Mouse (Mus musculus) lung, postnatal 10 days (tissue): ENCODE measurements at regions not wholly inside any gene's neighbourhood (a gene's known extent, or its start where the extent isn't known, plus 50 kb on each side); places are given as distances from the start of the nearest gene placed in this dataset.

Source experiments
- DNase-seq: peaks from one replicate; pipeline ENCODE4 v3.0.0; 2021

DNA sequence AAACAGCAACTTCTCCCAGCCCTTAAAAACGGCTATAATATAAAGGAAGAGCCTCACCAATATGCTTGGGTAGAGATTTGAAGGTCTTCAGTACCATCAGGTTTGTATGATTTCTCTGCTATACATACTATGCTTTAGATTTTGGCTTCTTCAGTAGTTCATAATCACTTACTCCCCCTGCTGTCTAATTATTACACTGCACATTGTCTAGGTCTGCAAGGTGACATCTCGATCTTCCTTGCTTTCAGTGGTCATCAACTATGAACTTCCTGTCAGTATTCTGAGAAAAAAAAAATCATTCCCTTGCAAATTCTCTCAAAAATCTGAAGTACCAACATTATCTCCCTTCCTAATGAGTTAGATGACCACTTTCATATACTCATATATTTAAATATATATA lies 225.4 kb upstream of the Galnt5 start:
- DNase-seq: no peak

DNA sequence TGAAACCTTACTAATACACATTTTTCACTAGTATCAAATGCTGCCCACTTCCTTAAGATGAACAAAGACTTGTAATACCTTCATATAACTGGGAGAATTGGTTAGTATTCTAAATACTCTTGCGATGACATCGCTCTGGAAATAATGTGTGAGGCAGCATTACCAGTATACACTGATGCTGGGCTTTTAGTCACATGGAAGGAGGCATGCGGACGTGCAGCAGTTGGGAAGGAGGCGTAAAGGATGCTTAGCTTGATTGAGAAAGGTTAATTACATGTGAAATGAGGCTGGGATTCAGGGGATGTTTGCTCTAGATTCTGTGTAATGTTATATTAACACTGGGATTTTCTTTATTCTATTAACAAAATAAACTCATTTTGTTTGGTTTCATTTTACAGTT lies 221.5 kb upstream of the Galnt5 start:
- DNase-seq: no peak

DNA sequence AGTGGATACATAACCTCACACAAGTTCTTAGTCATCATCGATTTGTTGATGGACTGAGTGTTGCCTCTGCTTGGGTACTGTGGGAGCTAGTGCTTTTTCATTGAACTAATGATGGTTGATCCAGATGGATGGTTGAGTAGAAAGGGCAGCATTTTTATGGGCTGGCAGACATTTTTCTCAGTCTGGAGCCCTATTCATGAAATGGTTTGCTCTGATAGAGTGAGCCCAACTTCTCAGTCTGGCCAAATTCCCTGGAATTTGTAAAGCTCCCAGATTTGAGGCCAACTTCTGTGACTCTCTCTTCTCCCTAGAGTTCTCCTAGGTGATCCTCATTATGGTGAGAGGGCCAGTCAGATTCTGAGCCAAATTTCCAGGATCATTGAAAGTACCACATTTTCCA lies 216.8 kb upstream of the Galnt5 start:
- no peak for DNase-seq

DNA sequence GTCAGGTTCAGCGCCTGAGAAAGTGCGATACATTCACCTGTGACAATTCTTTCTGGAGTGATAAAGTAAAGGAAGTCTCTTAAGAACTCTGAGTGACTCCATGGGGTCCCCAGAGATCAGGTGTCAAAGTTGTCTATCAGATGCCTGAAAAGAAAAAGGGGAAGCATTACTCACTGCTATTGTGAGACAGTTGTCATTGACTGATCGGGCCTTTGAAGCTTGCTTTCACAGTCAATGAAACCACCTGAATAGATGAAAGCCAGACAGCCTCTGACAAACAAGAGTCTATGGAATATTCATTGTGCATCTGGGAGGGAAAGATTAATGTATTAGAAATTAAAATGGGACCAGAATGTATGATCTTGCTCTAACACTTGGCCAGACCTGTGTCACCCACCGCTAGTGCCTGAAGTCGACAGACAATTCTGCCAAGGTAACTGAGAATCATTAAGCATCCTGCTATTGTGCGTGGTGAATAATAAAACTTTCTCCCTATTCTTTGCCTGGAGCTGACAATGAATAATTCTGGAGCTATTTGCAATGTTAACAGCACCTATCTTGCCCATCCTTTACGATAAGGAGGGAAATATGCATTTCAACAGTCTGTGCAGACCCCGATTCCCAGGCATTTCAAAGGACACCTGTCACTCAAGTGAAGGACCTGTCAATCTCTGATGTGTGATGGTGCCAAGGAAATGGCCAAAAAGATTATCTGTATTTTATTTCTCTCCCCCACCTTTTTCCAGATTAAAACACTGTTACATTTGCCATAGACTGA lies 204.0 kb upstream of the Galnt5 start:
- no peak for DNase-seq

DNA sequence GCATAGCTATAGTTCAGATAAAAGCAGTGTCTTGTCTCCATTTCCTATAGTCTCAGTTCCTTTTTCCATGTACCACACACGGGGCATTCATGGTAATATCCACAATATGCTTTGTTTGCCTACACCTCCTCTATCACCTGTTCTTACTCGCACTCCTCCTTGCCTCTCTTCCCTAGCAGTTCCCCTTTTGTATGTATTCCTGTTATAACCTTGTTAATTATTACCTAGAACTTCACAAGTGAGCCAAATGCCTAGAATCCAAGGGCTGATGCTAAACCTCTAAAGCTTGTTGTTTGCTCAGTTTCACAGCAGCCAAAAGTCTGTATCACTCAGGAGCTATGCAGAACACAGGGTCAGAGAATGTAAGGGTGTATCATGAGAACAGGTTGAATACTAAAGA lies 198.4 kb upstream of the Galnt5 start:
- DNase-seq: no peak

DNA sequence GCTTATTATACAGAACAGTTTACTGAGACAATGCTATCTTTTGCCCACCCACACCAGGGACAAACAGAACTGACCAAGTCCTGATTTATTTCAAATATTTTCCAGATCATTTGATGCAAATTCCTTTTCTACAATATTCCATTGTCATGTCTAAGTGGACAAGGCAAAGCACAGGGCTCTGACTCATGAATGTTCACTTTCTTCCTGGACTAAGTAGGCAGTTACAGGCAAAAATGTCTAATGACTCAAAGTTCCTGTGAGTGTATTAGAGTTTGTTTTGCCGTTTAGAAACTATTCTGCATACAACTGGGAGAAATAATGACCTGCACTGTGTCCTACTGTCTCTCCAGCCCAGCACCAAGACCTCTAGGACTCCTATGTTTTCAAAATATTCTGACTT lies 189.8 kb upstream of the Galnt5 start:
- DNase-seq: no peak

DNA sequence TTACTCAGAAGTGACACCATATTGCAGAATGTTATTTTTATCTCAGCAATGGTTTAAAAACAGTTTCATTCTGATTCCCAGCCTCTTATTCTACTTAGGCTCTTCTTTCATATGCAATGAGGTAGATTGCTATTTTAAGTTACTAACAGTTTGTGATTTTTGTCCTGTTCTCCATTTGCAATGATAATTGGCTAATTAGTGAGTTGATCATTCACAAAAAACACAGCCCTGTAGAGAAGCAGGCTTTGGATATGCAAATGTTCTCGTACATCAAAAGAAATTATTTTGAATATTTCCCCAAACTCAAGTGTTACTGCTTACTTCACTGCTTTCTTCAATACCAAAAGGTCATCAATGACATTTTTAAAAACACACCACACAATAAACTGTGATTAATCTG lies 184.7 kb upstream of the Galnt5 start:
- DNase-seq: no peak

DNA sequence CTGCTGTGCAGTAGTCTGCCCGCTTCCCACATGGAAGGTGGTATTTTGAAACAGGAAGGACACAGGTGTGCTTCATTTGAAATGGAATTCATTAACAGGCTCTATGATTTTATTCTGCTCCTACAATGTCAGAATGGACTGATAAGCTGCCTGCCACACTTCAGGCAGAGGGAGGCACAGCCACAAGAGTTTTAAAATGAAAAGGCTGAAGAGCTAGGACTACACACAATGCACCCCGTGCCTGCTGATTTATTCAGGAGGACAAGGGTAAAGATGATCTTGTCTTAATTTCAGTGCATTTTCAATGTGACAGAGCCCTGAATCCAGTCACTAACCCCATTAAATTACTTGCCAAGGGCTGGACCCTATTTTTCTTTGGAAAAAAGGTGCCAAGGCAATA lies 177.3 kb upstream of the Galnt5 start:
- no peak for DNase-seq

DNA sequence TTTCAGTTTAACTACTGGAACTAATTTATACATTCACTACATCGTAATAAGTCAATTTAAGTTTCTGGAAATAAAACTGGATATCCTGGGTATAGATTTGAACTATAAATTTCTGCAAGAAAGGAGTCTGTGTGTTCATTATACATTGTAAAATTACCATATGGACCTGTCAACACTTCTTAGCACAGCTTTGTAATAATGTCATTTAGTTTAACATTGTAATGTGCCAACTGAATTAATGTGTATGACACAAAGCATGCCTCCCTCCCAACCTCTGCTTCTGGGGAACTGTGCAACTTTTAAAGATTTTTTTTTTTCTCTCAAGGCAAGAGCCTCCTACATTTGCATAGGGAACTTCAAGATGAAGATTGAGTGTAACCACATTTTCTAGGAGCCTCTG lies 176.8 kb upstream of the Galnt5 start:
- DNase-seq: no peak

DNA sequence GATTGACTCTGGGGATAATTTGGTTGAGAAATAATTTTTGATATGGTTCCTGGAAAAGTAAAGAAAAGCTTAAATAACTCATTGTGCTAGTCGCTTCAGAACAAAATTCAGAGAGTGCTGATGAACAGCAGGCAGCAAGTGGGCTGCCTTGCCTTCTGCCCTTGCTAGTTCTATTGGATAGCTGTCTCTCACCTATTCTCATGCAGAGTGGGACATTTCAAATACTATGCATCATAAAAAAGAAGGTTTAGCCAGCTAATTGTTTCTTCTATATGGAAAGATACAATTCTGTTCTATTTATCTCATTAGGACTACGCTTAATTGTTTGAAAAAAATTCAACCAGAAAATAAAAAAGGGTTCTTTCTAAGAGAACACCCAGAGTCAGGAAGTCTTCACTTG lies 169.4 kb upstream of the Galnt5 start:
- DNase-seq: no peak

DNA sequence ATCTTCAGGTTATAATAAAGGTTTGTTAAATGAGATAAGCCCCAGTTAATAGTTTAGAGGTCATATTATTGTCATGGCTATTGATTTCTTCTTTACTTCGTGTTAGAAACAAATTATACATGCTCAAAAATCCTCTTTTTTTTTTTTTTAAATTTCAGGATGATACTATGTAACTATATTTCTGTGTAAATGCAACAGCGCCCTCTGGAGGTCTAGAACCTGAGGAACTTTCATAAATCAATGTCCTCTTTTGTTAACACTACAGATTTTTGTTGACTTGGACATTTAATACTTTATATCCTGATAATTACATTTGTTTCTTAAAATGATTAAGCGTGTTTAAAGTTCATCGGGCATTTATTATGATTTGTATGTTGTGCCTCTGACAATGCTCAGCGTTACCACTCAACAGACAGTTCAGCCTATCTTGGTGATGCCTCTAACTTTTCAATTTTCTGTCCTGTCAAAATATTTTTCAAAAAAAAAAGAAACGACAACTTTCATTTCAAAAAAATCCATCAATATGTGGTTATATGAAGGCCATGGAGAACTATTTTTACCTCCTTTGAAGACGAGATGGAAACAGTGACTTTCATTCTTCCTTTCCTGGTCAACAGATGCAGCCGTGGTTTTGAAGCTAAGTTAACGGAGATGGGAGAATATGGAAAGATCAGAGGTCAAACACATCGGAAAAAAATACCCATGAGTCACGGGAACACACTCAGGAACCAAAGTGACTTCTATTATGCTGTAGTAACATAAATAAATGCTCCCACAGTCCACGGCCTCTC lies 164.9 kb upstream of the Galnt5 start:
- peak; percentile 63 for DNase-seq

DNA sequence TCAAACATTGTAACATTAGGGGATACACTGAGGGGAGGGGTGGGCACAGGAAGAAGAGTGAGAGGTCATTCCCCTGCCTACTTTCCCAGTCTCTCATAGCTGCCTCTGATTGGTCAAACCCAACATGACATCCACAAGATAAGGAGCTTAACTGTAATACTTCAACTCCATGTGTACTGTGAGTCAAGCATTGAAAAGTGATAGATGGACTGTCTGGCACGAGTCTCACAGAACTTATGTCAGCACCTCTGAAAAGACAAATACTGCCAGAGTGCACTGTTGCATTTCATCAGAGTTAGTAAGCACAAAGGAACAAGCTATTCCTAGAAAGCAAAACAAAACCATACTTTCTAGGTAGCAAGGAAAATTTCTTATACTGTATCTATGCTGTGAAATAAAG lies 152.5 kb upstream of the Galnt5 start:
- peak; percentile 2 for DNase-seq

DNA sequence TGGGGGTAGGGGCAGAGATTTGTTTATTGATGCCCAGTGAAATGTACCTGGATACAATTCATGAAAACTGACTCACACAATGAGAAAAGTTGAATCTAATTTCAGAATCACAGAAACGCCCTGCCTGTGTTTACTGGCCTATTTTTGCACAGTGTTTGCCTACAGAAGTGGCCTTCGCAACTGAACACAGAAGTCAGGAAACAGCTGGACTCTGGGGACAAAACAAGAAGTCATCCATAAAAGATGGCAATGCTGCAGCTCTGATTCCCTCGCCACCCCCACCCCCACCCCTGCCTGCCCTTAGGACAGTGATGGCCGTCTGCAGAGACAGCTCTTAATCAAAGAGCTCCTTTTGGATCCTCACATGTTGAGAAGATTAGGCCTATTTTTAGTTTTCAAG lies 150.0 kb upstream of the Galnt5 start:
- peak; percentile 18 for DNase-seq

DNA sequence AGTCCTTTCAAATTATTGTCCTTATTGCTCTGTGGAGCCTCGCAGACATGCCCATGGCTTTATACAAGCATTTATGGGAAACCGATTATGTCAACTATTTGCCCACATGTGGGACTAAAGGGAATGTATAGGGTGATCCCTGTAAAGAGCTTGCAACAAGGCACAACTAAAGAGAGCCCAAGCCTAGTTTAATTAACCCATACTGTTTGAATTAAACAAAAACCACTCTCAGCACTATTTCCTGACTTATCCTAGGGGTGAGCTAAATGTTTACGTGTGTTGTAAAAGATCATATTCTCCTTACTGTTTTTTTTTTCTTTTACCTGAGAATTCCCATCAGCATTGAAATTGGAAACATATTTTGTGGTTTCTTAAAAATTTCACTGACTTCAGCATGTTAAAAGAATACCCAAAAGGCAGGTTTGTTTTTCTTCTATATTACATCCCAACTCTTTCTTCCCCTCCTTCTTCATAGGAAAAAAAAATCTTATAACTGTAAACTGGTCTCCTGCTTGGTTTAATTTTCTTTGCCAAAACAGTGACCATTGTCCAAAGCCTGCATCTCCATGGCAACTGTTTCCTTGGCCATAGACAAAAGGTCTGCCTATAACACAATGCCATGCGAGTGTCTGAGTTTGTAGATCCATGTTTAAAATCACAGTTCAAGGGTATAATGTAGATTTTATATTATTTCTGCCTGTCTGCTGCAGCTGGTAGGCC lies 148.2 kb upstream of the Galnt5 start:
- no peak for DNase-seq

DNA sequence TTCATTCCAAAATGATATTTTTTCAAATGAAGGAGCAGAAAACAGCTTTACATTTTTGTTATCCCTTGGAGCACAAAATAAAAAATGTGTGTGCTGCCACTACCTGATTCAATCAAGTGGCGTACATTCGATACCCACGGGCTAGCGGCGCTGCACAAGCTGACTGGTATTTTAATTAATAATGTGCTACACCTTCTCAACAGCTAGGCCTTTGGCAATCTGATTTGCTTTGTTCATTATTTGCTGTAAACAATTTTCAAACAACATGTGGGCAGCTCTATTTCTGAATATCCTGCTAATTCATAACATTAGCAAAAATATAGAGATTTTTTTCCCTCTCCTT lies 147.7 kb upstream of the Galnt5 start:
- no peak for DNase-seq

DNA sequence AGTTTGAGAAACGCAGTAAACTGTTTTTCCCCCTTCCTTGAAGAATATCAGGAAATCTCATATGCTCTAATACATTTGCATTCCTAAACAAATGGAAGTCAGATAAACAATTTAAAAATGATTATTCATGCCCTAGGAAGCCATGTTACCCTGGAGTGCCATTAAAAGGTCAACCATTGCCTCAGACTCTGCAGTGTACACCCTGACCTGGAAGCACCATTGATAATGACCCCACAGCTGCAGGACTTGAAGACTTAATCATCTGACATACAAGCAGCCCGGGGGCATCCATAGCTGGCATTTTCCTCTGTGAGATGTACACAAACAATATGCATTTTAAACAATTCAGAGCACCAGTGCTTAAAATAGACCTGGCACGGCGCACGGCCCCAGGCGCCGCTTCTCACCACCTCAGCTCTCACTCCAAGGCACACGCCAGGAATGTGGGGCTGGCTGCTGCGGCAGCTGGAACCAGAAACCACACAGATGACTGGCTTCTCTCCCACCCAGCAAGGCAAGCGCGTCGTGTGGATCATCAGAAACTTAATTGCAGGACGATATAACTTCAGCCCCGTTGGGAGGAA lies 141.1 kb upstream of the Galnt5 start:
- DNase-seq: peak; percentile 31

DNA sequence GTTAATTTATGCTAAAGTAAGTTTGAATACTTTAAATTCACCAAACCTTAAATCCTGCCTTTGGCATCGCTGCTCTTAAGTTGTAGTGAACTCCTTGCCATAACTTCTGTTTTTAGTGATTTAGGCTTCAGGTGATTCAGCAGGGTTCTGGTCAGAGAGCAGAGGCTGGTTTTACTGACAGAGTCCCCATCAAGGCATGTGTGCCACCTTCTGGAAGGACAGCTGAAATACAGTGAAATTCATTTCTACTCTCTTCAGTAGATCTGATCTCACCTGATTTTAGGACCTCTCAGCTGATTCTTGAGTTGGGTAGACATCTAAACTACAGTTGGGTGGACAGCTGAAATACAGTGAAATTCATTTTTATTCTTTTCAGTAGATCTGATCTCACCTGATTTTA lies 132.4 kb upstream of the Galnt5 start:
- peak; percentile 3 for DNase-seq

DNA sequence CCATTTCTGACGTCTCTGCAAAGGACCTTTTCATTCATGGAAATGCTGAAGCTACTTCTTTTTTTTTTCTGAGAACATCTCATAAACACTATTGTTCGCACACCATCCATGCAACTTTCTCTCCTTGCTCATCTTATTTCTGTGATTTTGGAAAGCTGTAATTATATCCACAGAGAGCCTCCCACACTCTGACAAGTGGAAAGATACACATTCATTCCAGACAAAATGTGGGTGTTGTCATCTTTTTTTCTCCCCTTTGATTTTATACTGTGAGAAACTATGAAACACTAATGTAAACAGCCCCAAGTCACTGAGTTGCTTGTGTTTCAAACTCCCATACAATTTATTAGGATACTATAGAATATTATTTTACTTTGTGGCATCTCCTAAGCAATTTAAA lies 129.6 kb upstream of the Galnt5 start:
- DNase-seq: no peak

DNA sequence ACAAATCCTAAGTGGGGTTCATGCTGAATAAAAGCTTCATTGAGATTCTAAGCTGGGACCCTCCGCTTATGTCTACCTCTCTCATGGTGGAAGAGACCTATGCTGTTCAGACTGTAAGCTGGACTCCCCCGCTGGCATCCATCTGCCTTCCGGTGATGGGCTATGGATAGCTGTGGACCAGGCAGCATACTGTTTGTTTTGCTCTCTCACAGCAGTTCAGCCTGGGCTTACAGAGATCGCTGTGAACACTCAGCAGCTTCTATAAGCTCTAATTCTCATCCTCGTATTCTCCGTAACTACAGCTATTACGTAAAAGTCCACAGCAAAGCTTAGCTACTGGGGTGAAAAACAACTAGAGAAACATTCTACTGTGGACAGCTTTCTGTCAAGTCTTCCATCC lies 97.5 kb upstream of the Galnt5 start:
- no peak for DNase-seq

DNA sequence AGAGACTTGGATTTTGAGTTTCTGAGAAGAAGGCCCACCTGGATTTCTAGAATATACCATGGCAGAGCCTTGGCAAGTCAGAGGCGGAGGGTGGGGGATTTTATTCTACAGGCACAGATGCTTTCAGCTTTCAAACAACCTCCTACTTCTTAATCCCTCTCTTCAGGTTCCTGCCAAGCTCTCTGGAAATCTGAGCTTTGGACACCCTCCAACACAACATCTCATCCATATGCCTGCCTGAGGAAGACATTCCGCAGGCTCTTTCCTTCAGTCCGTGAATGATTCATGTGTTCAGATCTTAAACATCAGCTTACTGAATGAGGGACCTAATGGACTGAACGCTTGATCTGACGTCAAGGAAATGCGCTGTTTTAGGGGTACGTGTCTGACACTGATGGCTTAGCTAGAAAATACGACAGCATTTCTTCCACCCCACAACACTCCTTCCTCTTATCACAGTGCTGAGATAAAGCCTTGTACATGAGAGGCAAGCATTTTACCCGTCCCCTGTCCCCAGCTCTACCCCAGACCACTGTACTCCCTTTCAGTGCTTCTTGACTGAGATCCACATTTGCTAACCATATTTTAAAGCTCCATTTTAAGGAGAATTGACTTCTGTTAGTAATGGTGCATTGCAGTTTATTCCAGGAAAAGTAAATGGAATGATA lies 97.0 kb upstream of the Galnt5 start:
- DNase-seq: no peak

DNA sequence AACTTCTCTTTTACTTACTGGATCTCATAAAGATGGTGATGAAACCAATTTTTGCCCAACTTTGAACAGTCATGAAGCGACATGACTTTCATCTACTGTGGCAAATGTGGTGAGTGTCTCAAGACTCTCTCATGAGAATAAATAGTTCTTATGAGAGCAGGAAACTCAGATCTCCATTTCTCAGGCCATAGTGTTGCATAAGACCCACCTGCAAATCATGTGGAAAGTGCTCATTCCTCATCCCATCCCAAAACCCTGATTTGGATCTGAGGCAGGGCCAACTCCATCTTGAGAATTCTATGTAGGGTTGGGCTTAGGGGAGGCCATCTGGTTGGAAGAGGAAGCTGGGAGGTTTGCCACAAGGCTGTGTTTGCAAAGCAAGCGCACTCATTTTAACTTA lies 92.5 kb upstream of the Galnt5 start:
- DNase-seq: no peak

DNA sequence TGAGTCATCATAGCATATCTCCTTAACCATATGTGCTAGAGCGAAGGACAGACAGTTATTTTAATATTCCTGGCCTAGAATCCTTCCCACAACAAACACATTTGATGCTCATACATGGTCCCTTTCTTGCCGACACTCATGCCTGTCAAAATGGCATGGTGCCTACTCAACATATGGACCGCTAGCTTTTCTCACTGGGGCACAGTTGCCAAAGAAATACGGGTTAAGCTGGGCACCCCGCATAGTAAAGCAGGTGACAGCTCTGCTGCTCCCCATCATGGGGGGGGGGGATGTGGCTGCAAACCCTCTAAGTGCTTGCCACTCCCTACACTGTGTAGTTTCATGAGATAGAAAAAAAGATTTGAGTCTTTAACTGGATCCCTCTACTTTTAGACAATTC lies 90.7 kb upstream of the Galnt5 start:
- DNase-seq: no peak

DNA sequence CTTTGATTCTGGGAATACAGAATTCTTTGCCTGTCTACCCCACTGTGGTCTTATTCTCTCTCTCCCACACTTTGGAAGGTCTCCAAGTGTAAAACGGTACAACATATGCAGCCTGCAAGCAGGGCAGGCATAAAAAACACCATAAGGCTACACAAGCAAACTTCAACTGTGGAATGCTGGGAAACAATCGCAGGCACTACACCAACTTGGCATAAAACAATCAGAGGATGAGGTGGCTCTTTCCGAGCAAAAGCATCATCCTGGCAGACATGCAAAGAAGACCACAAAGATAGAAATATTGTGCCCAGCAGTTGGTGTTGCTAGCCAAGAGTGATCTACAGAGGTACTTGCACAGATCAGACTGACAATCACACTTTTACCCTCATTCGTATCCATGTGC lies 88.0 kb upstream of the Galnt5 start:
- DNase-seq: no peak
